Mouse (Mus musculus): ENCODE measurements at regions not wholly inside any gene's neighbourhood (a gene's known extent, or its start where the extent isn't known, plus 50 kb on each side); places are given as distances from the start of the nearest gene placed in this dataset.

DNA sequence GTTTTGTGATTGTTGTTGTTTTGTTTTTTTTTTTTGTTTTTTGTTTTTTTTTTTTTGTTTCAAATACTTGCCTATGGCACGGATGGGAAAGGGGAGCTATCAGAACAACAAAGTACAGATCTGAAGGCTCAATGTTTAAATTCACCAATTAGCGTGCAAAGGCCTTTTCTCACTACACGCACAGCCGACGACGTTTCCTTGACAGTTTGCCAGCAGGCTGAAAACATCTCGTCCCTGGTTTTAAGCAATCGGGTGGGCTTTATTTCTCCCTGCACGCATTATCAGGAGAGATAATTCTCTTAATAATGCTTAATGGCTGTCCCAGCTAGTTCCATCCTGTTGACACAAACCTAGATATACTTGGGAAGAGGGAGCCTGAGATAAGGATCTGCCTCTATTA lies 79.6 kb downstream of the Diras2 start:
- no peak for DNase-seq (ENCODE audit: extremely low read depth, low read depth, low spot score)

DNA sequence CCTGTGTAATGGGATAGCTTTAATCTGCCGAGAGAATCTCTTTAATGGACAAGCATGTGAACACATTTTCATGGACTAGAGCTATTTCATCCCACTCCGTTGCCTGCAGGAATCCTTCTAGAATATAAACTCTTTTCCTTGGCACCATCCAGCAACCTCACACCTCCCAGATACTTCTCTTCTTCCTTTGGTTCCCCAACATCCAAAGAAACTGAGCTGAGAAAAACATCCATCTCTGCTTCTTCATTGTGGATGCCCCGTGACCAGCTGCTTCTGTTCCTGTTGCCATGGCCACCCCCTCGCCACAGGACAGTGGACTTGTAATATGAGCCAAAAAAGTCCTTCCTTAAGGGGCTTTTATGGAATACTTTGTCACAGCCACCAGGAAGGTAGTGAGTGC lies 78.8 kb downstream of the Diras2 start:
- DNase-seq (ENCODE audit: extremely low read depth, low read depth, low spot score), result no peak

Data from fat pad, adult 2 months (tissue).